Mouse (Mus musculus): ENCODE measurements around the gene Tmem161b.

DNA sequence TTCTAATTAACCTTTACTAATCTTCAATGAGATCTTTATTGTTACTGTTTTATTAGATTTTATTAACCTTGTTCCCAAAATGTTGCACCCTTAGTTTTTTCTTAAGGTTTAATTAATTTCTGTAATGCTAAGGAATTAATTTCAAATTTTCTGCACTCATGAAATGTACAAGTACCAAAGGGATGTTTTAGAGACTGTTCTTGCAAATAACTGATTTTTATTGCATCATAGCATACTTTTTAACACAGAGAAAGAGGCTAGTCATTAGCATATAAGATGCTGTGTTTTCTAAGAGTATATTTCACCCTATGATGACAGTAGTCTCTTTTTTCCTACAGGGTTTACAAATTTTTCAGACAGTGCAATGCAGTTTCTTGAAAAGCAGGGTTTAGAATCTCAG is 60.9 kb downstream of the Tmem161b start:
- TF ChIP-seq CTCF (IDR thresholded peaks at IDR 0.05; ENCODE audit: insufficient read depth, low read length) (no peak), POLR2A (IDR thresholded peaks at IDR 0.05; ENCODE audit: borderline replicate concordance, extremely low read depth, low read depth, low read length) (no peak)

Data from lung, adult 2 months (tissue).